Comparison of ENCODE assay signal across 12 mouse cellular contexts in the genomic region with DNA sequence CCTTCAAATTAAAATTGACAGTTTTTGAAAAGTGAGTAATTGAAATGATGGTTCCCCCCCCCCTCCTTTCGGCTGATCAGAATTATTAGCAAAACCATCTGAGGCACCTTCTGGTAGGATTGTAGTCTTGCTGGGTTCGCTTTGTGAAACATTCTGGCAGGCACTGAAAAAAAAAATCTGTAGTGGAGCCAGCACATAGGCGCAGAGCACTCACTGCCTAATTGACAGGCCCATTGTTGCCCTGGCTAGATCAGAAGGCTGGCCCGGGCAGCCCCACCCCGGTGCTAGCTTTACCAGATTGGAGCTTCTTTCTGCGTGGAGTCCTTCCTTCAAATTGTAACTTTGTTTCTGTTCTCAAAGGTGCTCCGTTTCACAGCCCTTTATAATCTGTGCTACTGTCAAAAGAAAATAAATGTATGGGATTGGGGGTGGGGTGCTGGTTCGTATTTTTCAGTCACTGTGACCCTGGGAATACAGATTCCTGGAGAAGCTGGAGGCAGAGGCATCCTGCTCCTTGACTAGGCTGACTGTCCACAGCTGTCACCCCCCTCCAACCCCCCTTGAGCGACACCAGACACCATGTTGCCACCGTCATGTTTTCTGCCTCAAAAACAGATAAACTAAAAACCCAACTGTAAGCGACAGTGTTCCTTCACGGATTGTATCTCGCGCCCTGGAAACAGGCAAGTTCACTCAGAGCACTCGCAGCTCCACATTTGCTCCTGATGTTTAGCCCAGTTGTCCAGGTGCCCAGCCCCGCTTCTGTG.
DNase-seq lines count a peak whose midpoint lies in the region; ATAC-seq lines count a peak whose summit lies in the region.
"Had no signal": no experiment of that assay in that cellular context is flagged by ENCODE, and none has a peak within 500 bp of the region (broad histone marks: within the 10 kb centered on the region; RNA-seq: fewer than 3 reads in every experiment).

No protein-coding gene starts in this region.

- no peaks in the 10 kb centered on the region for H3K36me3 ChIP-seq in hindbrain, embryonic 12.5 days
- H3K36me3 ChIP-seq in midbrain, embryonic 13.5 days, result no peaks in the 10 kb centered on the region
- H3K36me3 ChIP-seq: kidney, embryonic 15.5 days had no signal

- WGBS in hindbrain, embryonic 12.5 days, result 31% methylated on average over 16 of the region's 16 CpGs
- WGBS in midbrain, embryonic 13.5 days, result 26% methylated on average over 16 of the region's 16 CpGs

- H3K27ac ChIP-seq in hindbrain, embryonic 12.5 days, result peak overlapping the region; percentile 75
- H3K27ac ChIP-seq in midbrain, embryonic 13.5 days, result peak overlapping the region; percentile 66
- H3K27ac ChIP-seq: kidney, embryonic 15.5 days; liver, embryonic 12.5 days had no signal

- H3K9me3 ChIP-seq in hindbrain, embryonic 12.5 days (replicated peaks), result no peaks in the 10 kb centered on the region
- H3K9me3 ChIP-seq in midbrain, embryonic 13.5 days, result no peaks in the 10 kb centered on the region
- H3K9me3 ChIP-seq: kidney, embryonic 15.5 days; liver, embryonic 12.5 days had no signal

- DNase-seq in Muller cell, postnatal 12 days (ENCODE audit: inconsistent ontology term), result peak; percentile 63
- DNase-seq in embryo, embryonic 10.5 days (ENCODE audit: low spot score), result peak; percentile 65
- DNase-seq in frontal cortex, postnatal 10 days (ENCODE audit: low spot score in 2 of 2), result no peak
- DNase-seq in spleen, adult 18-20 months, result no peak
- no peak for DNase-seq in right cerebral cortex, postnatal 10 days (ENCODE audit: low spot score in 2 of 2)
- no peak for DNase-seq in kidney, adult 9 months
- DNase-seq: adrenal gland, postnatal 25 days had no signal

- peaks cover 31% of the 10 kb centered on the region for H3K4me1 ChIP-seq in hindbrain, embryonic 12.5 days
- peaks cover 42% of the 10 kb centered on the region for H3K4me1 ChIP-seq in midbrain, embryonic 13.5 days (replicated peaks)
- H3K4me1 ChIP-seq: liver, embryonic 12.5 days had no signal

- H3K4me3 ChIP-seq in hindbrain, embryonic 12.5 days, result no peak overlapping the region
- H3K4me3 ChIP-seq in midbrain, embryonic 13.5 days (replicated peaks), result no peak overlapping the region
- H3K4me3 ChIP-seq: kidney, embryonic 15.5 days; liver, embryonic 12.5 days; myocyte had no signal

- peak overlapping the region; percentile 22; the same call in 1 of the 2 replicates for H3K4me2 ChIP-seq in hindbrain, embryonic 12.5 days (replicated peaks)
- peak overlapping the region; percentile 51 for H3K4me2 ChIP-seq in midbrain, embryonic 13.5 days (replicated peaks)
- H3K4me2 ChIP-seq: kidney, embryonic 15.5 days; liver, embryonic 12.5 days had no signal

- no peaks in the 10 kb centered on the region for H3K27me3 ChIP-seq in hindbrain, embryonic 12.5 days
- no peaks in the 10 kb centered on the region for H3K27me3 ChIP-seq in midbrain, embryonic 13.5 days
- H3K27me3 ChIP-seq: kidney, embryonic 15.5 days; liver, embryonic 12.5 days had no signal

- H3K9ac ChIP-seq in hindbrain, embryonic 12.5 days, result no peak overlapping the region
- H3K9ac ChIP-seq in midbrain, embryonic 13.5 days (replicated peaks), result 0 out of 2 replicates have a peak overlapping the region, but pooled peaks have one; percentile 20
- H3K9ac ChIP-seq: kidney, embryonic 15.5 days; liver, embryonic 12.5 days had no signal

- peak; percentile 79 for ATAC-seq in hindbrain, embryonic 12.5 days (ENCODE audit: low FRiP score)
- ATAC-seq in midbrain, embryonic 13.5 days, result peak; percentile 77
- ATAC-seq: liver, embryonic 12.5 days had no signal

Comparison
In these comparisons a context has a peak if more than half of its experiments do, and no peak if none do; other contexts are left out.
1. DNase-seq: peak in Muller cell, postnatal 12 days (single experiment) and embryo, embryonic 10.5 days (single experiment); none in frontal cortex, postnatal 10 days (0 of 2), spleen, adult 18-20 months (0 of 2), right cerebral cortex, postnatal 10 days (0 of 2) and kidney, adult 9 months (single experiment).